In the genomic region with DNA sequence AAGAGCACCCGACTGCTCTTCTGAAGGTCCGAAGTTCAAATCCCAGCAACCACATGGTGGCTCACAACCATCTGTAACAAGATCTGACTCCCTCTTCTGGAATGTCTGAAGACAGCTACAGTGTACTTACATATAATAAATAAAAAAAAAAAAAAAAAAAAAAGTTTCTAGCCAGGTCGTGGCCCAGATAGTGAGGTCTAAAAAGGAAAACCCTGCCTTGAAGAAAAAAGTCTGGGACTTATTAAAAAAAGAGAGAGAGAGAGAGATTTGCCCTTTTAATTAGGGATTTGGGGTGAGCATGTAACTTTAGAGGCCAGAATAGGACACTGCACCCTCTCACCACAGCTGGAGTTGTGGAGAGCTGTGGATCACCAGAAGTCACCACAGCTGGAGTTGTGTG, we compare ENCODE assay signal across 16 mouse cellular contexts. TPM values are rescaled to one million over a fixed set of nuclear protein-coding genes. Genes with fewer than 3 reads are reported as not detected.
"Had no signal": no experiment of that assay in that cellular context is flagged by ENCODE, and none has a peak within 500 bp of the region (broad histone marks: within the 10 kb centered on the region; RNA-seq: fewer than 3 reads in every experiment).

No protein-coding gene starts in this region.

RNA-seq across cellular contexts. Expression of gene Lctl, which starts 53.0 kb away (rescaled TPM):
- total RNA-seq: forebrain, postnatal 0 days; gastrocnemius, postnatal 36 days; heart, adult 18-20 months; heart, adult 2 months had no signal
- polyA plus RNA-seq: embryonic facial prominence, embryonic 11.5 days; embryonic facial prominence, embryonic 12.5 days; embryonic facial prominence, embryonic 13.5 days; embryonic facial prominence, embryonic 14.5 days; erythroblast, embryonic 14.5 days; forebrain, embryonic 10.5 days; forebrain, embryonic 11.5 days; forebrain, embryonic 13.5 days; forebrain, embryonic 14.5 days; forebrain, embryonic 15.5 days; forebrain, embryonic 16.5 days; forebrain, postnatal 0 days; heart, embryonic 10.5 days had no signal
